Mouse (Mus musculus): Measurements from ENCODE around the gene Fos.
A peak's percentile ranks its signal among the peaks of the same experiment; 100 is the strongest.

The Fos gene

GRCm38 (mm10) chr12:85461913-85462663 is 11.6 kb upstream of the Fos start:
- no peak for DNase-seq (ENCODE audit: low spot score)

GRCm38 (mm10) chr12:85462802-85463201 is 10.9 kb upstream of the Fos start:
- no peak for DNase-seq (ENCODE audit: low spot score)

GRCm38 (mm10) chr12:85464431-85464830 is 9.3 kb upstream of the Fos start:
- no peak for DNase-seq (ENCODE audit: low spot score)

DNA sequence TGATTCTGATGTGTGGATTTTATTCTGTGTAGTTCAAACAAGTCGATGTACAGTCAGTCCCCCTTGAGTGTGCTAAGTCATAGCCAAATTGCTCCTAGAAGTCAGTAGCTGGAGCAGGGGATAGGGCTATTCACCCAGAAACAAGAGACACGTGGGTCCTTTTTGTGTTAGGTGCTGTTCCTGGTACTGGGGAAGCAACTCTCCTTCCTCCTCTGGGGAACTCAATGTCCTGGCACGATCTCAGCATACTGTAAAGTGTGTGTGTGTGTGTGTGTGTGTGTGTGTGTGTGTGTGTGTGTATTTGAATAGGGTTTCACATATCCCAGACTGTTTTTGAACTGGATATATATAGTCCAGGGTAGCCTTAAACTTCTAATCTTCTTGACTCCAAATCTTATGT is 8.8 kb upstream of the Fos start:
- no peak for DNase-seq (ENCODE audit: low spot score)

- DNase-seq (ENCODE audit: low spot score): no peak
Observed at GRCm38 (mm10) chr12:85467854-85468253, 5.8 kb upstream of the Fos start.

GRCm38 (mm10) chr12:85468666-85469065 is 5.0 kb upstream of the Fos start:
- DNase-seq (ENCODE audit: low spot score): no peak

DNA sequence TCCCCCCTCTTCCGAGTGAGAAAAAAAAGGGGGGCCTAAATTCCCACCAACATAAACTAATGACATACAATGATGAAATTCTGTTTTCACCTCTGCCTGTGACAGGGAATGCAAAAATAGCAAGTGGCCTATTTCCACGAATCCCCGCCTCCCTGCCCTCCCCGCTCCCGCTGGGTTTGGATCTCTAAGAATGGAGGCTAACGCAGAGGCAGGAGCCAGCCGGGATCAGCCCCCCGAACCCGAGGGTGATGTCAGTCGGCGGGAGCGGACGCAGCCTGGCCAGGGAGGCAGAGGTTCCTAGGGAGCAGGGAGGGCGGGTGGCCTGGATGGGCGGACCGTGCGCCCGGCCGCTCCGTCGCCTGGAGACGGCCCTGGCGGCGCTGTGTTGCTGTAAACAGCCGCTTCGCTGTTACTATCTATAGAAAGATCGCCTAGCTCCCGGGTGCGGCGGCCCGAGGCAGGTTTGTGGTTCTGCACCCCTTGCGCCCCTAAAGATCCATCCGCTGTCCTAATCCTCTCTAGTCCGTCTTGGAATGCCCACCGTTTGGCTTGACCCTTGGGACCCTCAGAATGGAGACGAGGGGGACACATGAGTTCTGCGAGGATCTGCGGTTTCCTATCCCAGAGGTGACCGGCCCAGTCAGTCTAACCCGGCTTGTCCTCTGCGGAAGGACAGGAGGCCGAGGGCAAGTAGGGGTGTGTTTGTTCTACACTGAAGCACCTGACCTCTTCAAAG is 1.6 kb upstream of the Fos start:
- DNase-seq (ENCODE audit: low spot score): peak; percentile 68

DNA sequence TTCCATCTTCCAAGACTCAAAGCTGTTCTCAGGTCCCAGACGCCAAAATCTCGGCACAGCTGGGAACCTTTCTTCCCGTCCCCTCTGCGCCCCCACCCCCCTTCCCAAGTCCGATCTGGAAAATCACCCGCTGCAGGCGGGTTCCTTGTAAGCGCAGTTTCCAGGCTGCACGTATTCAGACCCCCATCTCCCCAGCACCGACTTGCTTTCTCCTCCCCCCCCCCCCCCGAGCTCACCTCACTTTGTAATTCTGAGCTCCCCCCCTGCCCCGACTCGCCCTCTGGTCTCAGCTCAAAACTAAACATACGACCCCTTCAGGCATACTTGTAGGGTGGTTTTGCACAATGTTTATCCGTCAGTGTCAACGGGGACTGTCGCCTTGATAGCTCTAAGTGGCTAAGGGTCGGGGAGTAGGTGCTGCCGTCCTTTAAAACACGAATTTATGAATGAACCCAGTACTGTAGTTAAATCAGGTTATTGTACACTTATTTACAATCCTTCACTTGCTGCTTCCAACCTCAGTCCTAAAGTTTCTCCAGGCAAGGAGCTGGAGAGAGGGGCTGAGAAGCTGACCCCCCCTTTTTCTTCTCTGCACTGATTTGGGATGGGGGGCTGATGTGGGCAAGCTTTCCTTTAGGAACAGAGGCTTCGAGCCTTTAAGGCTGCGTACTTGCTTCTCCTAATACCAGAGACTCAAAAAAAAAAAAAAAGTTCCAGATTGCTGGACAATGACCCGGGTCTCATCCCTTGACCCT is 857 bp upstream of the Fos start:
- DNase-seq (ENCODE audit: low spot score): no peak

DNA sequence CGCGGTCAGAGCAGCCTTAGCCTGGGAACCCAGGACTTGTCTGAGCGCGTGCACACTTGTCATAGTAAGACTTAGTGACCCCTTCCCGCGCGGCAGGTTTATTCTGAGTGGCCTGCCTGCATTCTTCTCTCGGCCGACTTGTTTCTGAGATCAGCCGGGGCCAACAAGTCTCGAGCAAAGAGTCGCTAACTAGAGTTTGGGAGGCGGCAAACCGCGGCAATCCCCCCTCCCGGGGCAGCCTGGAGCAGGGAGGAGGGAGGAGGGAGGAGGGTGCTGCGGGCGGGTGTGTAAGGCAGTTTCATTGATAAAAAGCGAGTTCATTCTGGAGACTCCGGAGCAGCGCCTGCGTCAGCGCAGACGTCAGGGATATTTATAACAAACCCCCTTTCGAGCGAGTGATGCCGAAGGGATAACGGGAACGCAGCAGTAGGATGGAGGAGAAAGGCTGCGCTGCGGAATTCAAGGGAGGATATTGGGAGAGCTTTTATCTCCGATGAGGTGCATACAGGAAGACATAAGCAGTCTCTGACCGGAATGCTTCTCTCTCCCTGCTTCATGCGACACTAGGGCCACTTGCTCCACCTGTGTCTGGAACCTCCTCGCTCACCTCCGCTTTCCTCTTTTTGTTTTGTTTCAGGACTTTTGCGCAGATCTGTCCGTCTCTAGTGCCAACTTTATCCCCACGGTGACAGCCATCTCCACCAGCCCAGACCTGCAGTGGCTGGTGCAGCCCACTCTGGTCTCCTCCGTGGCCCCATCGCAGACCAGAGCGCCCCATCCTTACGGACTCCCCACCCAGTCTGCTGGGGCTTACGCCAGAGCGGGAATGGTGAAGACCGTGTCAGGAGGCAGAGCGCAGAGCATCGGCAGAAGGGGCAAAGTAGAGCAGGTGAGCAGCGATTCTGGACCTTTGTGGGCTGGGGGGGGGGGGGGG is 875 bp downstream of the Fos start:
- peak; percentile 55 for DNase-seq (ENCODE audit: low spot score)

DNA sequence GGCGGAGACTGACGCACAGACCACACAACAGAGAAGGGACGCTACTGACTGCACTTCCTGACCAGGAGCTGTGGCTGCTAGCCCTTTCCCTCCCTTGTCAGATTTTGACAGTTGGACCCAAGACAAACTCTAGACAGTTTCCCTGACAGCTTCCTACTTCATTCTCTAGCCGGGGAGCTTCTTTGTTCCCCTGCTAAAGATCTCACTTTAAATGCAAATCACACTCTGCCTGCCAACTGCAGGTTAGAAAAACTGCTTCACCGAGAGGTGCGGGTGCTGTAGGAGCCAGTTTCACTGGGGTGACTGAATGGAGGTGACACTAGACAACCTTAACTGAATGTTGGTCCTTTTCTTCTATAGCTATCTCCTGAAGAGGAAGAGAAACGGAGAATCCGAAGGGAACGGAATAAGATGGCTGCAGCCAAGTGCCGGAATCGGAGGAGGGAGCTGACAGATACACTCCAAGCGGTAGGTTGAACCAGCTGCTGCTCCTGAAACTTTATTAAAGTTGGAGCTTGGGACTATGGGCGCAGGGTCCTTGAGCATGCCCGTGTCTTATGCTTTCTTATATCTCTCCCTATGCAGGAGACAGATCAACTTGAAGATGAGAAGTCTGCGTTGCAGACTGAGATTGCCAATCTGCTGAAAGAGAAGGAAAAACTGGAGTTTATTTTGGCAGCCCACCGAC is 1.7 kb downstream of the Fos start:
- DNase-seq (ENCODE audit: low spot score): no peak

DNA sequence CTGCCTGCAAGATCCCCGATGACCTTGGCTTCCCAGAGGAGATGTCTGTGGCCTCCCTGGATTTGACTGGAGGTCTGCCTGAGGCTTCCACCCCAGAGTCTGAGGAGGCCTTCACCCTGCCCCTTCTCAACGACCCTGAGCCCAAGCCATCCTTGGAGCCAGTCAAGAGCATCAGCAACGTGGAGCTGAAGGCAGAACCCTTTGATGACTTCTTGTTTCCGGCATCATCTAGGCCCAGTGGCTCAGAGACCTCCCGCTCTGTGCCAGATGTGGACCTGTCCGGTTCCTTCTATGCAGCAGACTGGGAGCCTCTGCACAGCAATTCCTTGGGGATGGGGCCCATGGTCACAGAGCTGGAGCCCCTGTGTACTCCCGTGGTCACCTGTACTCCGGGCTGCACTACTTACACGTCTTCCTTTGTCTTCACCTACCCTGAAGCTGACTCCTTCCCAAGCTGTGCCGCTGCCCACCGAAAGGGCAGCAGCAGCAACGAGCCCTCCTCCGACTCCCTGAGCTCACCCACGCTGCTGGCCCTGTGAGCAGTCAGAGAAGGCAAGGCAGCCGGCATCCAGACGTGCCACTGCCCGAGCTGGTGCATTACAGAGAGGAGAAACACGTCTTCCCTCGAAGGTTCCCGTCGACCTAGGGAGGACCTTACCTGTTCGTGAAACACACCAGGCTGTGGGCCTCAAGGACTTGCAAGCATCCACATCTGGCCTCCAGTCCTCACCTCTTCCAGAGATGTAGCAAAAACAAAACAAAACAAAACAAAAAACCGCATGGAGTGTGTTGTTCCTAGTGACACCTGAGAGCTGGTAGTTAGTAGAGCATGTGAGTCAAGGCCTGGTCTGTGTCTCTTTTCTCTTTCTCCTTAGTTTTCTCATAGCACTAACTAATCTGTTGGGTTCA is 2.5 kb downstream of the Fos start:
- no peak for DNase-seq (ENCODE audit: low spot score)

GRCm38 (mm10) chr12:85477219-85477618 is 3.5 kb downstream of the Fos start:
- DNase-seq (ENCODE audit: low spot score): no peak

- peak; percentile 9 for DNase-seq (ENCODE audit: low spot score)
Observed at GRCm38 (mm10) chr12:85477804-85478203, 4.1 kb downstream of the Fos start.

- DNase-seq (ENCODE audit: low spot score): no peak
Observed at GRCm38 (mm10) chr12:85478696-85479095, 5.0 kb downstream of the Fos start.

DNA sequence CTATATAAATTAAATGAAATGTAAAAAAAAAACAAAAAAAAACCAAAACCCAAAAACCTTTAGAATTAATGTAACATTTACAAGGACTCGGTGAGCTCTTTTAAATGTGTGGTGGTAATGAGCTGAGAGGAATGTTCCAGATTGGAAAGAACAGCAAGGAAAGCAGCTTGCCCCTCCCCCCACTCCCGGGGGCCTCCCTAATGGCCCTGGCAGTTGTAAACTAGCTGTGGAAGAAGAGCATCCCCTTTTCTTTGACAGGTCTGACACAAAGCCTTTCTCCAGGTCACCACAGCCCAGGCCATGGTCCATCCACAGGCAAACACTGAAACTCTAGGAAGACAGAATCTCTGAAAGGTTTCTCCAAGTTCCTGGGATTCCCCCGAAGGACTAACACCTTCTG is 5.5 kb downstream of the Fos start:
- DNase-seq (ENCODE audit: low spot score): no peak

- DNase-seq (ENCODE audit: low spot score): no peak
Observed at GRCm38 (mm10) chr12:85483155-85483554, 9.5 kb downstream of the Fos start.

- no peak for DNase-seq (ENCODE audit: low spot score)
Observed at GRCm38 (mm10) chr12:85484655-85485054, 11.0 kb downstream of the Fos start.

GRCm38 (mm10) chr12:85485890-85486765 is 12.4 kb downstream of the Fos start:
- DNase-seq (ENCODE audit: low spot score): peak; percentile 99

GRCm38 (mm10) chr12:85486766-85487069 is 13.0 kb downstream of the Fos start:
- no peak for DNase-seq (ENCODE audit: low spot score)

All from urinary bladder, postnatal 25 days (tissue).